In the genomic region with DNA sequence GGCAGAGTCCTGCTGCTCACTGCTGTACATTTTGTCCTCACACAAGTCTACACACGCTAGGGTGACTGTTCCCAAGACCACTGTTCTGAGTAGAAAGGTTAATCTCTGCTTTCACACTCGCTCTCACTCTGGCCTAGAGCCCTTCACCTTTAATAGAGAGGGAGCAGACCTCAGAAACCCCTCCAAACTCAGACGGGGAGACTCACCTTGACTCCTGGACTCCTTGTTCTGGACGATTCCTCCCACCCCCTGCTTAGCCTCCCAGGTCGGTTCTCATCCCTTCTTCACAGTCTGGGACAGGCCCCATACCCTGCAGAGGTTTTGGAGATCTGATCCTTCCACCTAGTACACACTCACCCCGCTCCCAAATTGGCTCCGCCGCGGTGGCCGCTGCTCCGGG, we compare ENCODE assay signal across 8 mouse cellular contexts. TPM values are rescaled to one million over a fixed set of nuclear protein-coding genes. Genes with fewer than 3 reads are reported as not detected.
DNase-seq lines count a peak whose midpoint lies in the region; ATAC-seq lines count a peak whose summit lies in the region.

No protein-coding gene starts in this region.

- intact Hi-C loops in heart, postnatal 10 days (cut with DNase I): loop anchor here (10.0 kb wide), 1 partner anchor 525 kb away; a partner anchor contains a TSS

- peaks cover 17% of the 10 kb centered on the region for H3K36me3 ChIP-seq in heart, embryonic 10.5 days
- peaks cover 25% of the 10 kb centered on the region for H3K36me3 ChIP-seq in forebrain, embryonic 10.5 days (replicated peaks)
- H3K36me3 ChIP-seq in liver, embryonic 13.5 days: peaks cover 24% of the 10 kb centered on the region

- no peak for DNase-seq in heart, embryonic 10.5 days (ENCODE audit: low spot score)
- no peak for DNase-seq in heart, postnatal 10 days
- peak; percentile 25 for DNase-seq in A20 (ENCODE audit: low read depth, low spot score)
- DNase-seq in forebrain, embryonic 10.5 days (ENCODE audit: extremely low spot score, low spot score): no peak
- DNase-seq in liver, embryonic 13.5 days: no peak
- no peak for DNase-seq in thymus, postnatal 36 days
- DNase-seq in embryo, embryonic 10.5 days (ENCODE audit: low spot score): no peak
- DNase-seq in retina, embryonic 14.5 days (ENCODE audit: low spot score): no peak

- H3K27ac ChIP-seq in heart, embryonic 10.5 days: peak overlapping the region; percentile 90
- H3K27ac ChIP-seq in forebrain, embryonic 10.5 days: peak overlapping the region; percentile 87
- H3K27ac ChIP-seq in liver, embryonic 13.5 days: peak overlapping the region; percentile 97

- peak overlapping the region; percentile 92 for H3K9ac ChIP-seq in liver, embryonic 13.5 days

- peak overlapping the region; percentile 85 for H3K4me3 ChIP-seq in heart, embryonic 10.5 days
- peak overlapping the region; percentile 78 for H3K4me3 ChIP-seq in forebrain, embryonic 10.5 days
- H3K4me3 ChIP-seq in liver, embryonic 13.5 days (replicated peaks): peak overlapping the region; percentile 84

- peak overlapping the region; percentile 89 for H3K4me2 ChIP-seq in liver, embryonic 13.5 days

- H3K4me1 ChIP-seq in heart, embryonic 10.5 days: peaks cover 57% of the 10 kb centered on the region
- peaks cover 61% of the 10 kb centered on the region for H3K4me1 ChIP-seq in forebrain, embryonic 10.5 days
- peaks cover 73% of the 10 kb centered on the region for H3K4me1 ChIP-seq in liver, embryonic 13.5 days (replicated peaks)

- no peaks in the 10 kb centered on the region for H3K9me3 ChIP-seq in heart, embryonic 10.5 days
- no peaks in the 10 kb centered on the region for H3K9me3 ChIP-seq in forebrain, embryonic 10.5 days
- H3K9me3 ChIP-seq in liver, embryonic 13.5 days (replicated peaks): no peaks in the 10 kb centered on the region

- peak; percentile 5; the same call in 1 of the 2 replicates for ATAC-seq in liver, embryonic 13.5 days (ENCODE audit: low read depth)

- under 1% methylated on average over 11 of the region's 11 CpGs for WGBS in heart, embryonic 10.5 days
- WGBS in forebrain, embryonic 10.5 days: 2% methylated on average over 11 of the region's 11 CpGs
- WGBS in liver, embryonic 13.5 days (ENCODE audit: insufficient replicate concordance): 9% methylated on average over 11 of the region's 11 CpGs

- no peaks in the 10 kb centered on the region for H3K27me3 ChIP-seq in heart, embryonic 10.5 days (ENCODE audit: insufficient read depth, poor library complexity, severe bottlenecking)
- H3K27me3 ChIP-seq in forebrain, embryonic 10.5 days (ENCODE audit: poor library complexity, severe bottlenecking): 0 out of 2 replicates have a peak, but pooled peaks cover 4% of the 10 kb centered on the region
- H3K27me3 ChIP-seq in liver, embryonic 13.5 days: no peaks in the 10 kb centered on the region

RNA-seq across cellular contexts. Expression of a gene that starts 6.4 kb away (rescaled TPM):
- polyA plus RNA-seq in heart, embryonic 10.5 days (2016; fragmentation: Nextera tagmentation; extraction: Ambion mirVana): 12.0 and 12.7 TPM in 2 replicates
- 10 to 100 TPM; 23.6 to 30.7 TPM for total RNA-seq in heart, postnatal 10 days (2021)
- polyA plus RNA-seq in forebrain, embryonic 10.5 days (2016; fragmentation: Nextera tagmentation; extraction: Ambion mirVana): 19.8 and 20.3 TPM in 2 replicates
- polyA plus RNA-seq in liver, embryonic 13.5 days (2015; fragmentation: Nextera tagmentation; extraction: Ambion mirVana): 28.4 and 30.0 TPM in 2 replicates

RNA-seq across cellular contexts. Expression of a gene that starts 8.1 kb away (rescaled TPM):
- 320 and 370 TPM in 2 replicates for polyA plus RNA-seq in heart, embryonic 10.5 days (2016; fragmentation: Nextera tagmentation; extraction: Ambion mirVana)
- total RNA-seq in heart, postnatal 10 days (2021): 100 to 1,000 TPM in 1 of 2 experiments, 10 to 100 TPM in 1; 99.9 to 106 TPM
- 496 and 515 TPM in 2 replicates for polyA plus RNA-seq in forebrain, embryonic 10.5 days (2016; fragmentation: Nextera tagmentation; extraction: Ambion mirVana)
- 270 and 280 TPM in 2 replicates for polyA plus RNA-seq in liver, embryonic 13.5 days (2015; fragmentation: Nextera tagmentation; extraction: Ambion mirVana)

RNA-seq across cellular contexts. Expression of a gene that starts 14.0 kb away (rescaled TPM):
- polyA plus RNA-seq in heart, embryonic 10.5 days (2016; fragmentation: Nextera tagmentation; extraction: Ambion mirVana): 18.4 and 21.0 TPM in 2 replicates
- 10 to 100 TPM; 19.3 to 25.1 TPM for total RNA-seq in heart, postnatal 10 days (2021)
- 22.2 and 24.4 TPM in 2 replicates for polyA plus RNA-seq in forebrain, embryonic 10.5 days (2016; fragmentation: Nextera tagmentation; extraction: Ambion mirVana)
- 12.6 and 13.9 TPM in 2 replicates for polyA plus RNA-seq in liver, embryonic 13.5 days (2015; fragmentation: Nextera tagmentation; extraction: Ambion mirVana)

RNA-seq across cellular contexts. Expression of a gene that starts 19.1 kb away (rescaled TPM):
- 7.1 and 8.5 TPM in 2 replicates for polyA plus RNA-seq in heart, embryonic 10.5 days (2016; fragmentation: Nextera tagmentation; extraction: Ambion mirVana)
- 10 to 100 TPM; 28.3 to 31.4 TPM for total RNA-seq in heart, postnatal 10 days (2021)
- 10.7 and 11.6 TPM in 2 replicates for polyA plus RNA-seq in forebrain, embryonic 10.5 days (2016; fragmentation: Nextera tagmentation; extraction: Ambion mirVana)
- polyA plus RNA-seq in liver, embryonic 13.5 days (2015; fragmentation: Nextera tagmentation; extraction: Ambion mirVana): 0.30 and 0.37 TPM in 2 replicates

RNA-seq across cellular contexts. Expression of a gene that starts 29.3 kb away (rescaled TPM):
- 13.9 and 18.0 TPM in 2 replicates for polyA plus RNA-seq in heart, embryonic 10.5 days (2016; fragmentation: Nextera tagmentation; extraction: Ambion mirVana)
- 1 to 10 TPM; 5.8 to 6.7 TPM for total RNA-seq in heart, postnatal 10 days (2021)
- 23.1 and 27.3 TPM in 2 replicates for polyA plus RNA-seq in forebrain, embryonic 10.5 days (2016; fragmentation: Nextera tagmentation; extraction: Ambion mirVana)
- polyA plus RNA-seq in liver, embryonic 13.5 days (2015; fragmentation: Nextera tagmentation; extraction: Ambion mirVana): 10.3 and 11.8 TPM in 2 replicates
